Mouse (Mus musculus) heart, postnatal 0 days (tissue): ENCODE data around the gene D6Wsu163e.

ENCODE experiments used
- CTCF ChIP-seq: IDR thresholded peaks from 2 replicates; pipeline ENCODE4 v1.5.1; 2016; ENCODE audit warnings: antibody characterized with exemption, control low read depth, low read depth
- EP300 ChIP-seq: IDR thresholded peaks from 2 replicates; pipeline ENCODE4 v1.6.1; 2016; ENCODE audit warnings: antibody characterized with exemption, low read depth

GRCm38 (mm10) chr6:127020431-127020830 is 80.7 kb downstream of the D6Wsu163e start:
- no peak for TF ChIP-seq CTCF
- no peak for TF ChIP-seq EP300
